Mouse (Mus musculus) frontal cortex, postnatal 25 days (tissue): ENCODE measurements around the gene Ccdc40.

Experiments used
- DNase-seq, 2 experiments: peaks; one replicate each; pipeline ENCODE4 v3.0.0; 2022; ENCODE audit warnings: low spot score in 2 of 2

Ccdc40 gene

DNA sequence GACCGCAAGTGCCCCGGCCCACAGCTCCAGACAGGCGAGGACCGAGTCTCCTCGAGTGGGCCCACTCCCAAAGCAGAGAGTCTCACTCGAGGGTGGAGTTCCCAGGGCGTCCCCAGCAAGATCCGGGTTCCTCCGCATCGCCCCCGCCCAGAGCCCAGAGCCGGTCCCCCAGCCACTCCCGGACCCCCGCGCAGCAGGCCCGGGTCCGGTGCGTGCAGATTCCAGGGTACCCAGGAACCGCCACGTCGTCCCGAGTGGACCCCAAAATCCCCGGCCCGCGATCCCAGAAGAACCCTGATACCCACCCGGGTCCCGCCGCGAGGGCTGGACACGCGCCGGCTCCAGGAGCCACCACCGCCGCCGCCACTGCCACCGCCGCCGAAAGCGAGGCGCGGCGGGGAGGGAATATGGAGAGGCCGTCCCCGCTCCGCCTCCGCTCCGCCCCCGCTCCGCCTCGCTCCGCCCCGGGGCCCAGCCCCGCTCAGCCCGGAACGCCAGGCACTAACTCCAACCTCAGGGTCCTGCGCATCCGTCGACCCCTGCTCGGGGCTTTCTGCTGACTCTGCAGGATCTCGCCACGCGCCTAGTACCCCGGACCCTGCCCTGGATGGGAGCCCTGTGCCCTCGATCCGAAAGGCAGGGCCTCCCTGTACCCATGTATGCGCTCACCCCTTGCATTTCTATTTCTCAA, at the start of gene Ccdc40, which contains the start of gene Tbc1d16:
Gene Ccdc40 (plus strand): TSS at position 482 of the 691 bp plus-strand sequence.
Gene Tbc1d16 (minus strand): TSS at position 409 of the 691 bp plus-strand sequence.
- peak in 1 of 2 experiments; percentile 39 for DNase-seq

DNA sequence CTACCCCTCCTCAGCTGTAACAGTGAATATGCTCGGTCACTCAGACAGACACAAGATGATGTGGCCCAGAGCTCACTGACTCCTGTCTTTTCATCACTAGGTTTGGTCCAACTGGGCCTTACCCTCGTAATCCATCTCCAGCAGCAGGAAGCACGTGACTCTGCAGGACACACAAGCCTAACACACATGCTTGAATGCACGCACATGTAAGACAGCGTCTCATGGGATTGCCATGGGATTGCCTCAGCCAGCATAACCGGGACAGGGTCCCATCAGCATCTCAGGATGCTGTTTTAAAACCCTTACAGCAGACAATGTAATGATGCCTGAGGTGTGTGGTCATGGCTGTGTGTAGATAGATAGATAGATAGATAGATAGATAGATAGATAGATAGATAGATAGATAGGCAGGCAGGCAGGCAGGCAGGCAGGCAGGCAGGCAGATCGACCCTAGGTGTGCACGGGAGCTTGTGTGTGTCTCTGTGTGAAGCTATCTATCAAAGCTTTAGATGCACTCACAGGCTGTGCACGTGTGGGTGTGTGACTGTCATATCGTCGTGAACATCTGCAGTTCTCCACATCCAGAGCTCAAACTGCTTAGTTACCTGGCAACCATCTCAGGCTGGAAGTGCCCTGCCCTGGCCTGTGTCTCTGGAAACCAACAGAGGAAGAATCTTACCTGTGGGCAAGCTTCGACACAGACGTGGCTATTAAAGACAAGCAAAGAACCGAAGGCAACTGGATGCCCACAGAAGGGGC, 47.4 kb upstream of the Ccdc40 start:
- DNase-seq: no peak

DNA sequence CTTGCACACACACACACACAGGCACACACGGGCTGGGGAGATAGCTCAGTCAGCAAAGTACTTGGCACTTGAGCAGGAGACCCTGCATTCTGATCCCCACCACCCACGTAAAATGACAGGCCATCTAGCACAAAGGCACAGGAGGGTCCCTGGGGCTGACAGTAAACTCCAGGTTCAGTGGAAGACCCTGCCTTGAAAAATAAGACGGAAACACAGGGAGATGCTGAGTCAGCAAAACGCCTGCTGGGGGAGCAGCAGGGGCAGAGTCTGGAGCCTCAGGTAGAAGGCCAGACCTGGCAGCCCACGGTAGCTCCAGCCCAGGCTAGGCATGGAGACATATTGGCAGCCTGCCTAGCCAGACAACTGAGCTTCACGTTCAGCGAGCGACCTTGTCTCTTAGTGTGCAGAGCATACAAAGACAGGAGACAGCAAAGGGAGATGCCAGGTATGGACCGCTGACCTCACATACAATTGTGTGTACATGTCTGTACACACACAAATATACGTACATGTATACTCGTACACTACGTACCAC, 46.4 kb upstream of the Ccdc40 start:
- no peak for DNase-seq

DNA sequence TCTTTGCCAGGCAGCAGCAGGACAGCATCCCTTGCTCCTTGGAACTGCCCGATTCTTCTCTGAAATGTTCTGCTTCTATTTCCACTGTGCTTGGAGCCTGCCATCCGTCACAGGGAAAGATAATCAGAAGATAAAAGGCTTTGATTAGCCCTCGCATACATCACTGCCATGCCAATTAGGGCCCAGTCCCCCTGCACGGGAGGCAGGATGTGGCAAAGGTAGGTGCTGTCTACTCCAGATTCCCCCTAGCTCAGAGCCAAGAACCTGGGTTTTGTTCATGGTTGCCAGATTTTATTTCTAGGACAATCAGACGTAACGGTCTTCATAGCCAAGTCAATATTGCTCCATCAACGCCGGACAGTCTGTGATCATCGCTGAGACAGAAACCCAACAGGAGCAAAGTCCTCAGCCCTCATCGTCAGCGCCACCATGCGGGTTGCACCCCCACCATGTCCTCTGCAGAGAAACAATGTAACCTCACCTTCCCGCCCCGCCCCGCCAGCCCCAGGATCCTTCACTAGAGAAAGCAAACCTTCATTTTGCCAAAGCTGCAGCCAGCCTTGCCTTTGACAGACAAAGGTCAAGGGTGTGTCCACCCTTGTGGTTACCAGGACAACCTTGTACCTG, 44.6 kb upstream of the Ccdc40 start:
- no peak for DNase-seq

DNA sequence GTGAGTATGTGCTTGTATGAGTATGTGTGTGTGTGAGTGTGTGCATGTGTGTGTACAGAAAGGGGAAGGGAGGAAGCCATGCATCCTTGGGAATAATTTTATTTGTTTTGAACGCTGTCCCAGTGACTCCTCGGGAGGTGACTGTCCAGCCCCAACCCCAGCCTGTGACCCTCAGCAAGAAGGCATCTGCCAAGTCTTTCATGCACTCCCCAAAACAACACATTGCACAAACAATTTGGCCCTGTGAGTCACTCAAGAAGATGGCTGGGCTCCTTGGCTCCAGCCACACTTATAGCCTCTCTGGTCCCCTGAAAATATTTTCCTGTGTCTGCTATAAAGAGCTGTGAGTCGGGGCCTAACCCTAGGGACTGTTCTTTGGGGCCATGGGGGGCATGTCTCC, 42.0 kb upstream of the Ccdc40 start:
- no peak for DNase-seq

DNA sequence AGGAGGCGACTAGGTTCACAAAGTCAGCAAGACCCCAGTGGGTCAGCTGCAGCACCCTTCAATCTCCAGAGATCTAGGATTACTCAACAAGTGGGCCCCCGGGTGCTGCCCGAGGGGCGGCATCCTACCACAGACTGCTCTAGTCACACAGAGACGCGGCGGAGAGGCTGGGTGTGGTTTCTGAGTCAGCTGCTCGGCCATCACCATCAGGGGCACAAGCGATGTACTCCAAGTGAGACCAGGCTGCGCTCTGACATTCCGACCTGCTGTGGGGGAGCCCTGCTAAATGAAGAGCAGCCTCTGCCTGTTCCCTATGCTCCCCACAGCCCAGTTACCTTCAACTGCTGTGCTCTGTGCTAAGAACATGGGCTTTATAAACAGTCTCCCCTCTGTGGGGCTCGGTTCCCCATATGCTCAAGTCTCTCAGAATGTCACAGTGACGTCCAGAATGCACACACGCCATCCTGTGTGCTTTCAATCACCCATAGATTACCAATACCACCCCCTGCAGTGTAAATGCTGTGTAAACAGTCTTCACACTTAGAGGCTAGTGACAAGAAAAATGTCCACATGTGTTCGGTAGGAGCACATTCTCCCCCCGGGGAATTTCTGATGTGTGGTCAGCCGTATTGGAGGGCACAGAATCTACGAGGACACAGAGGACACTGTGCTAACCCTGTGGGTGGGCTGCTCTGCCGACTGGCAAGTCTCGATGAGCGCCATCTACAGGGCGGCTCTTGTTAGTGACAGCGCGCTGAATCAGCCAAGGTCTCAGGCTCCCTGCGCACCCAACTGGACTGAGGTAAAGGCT, 41.2 kb upstream of the Ccdc40 start:
- DNase-seq: peak; percentile 50

DNA sequence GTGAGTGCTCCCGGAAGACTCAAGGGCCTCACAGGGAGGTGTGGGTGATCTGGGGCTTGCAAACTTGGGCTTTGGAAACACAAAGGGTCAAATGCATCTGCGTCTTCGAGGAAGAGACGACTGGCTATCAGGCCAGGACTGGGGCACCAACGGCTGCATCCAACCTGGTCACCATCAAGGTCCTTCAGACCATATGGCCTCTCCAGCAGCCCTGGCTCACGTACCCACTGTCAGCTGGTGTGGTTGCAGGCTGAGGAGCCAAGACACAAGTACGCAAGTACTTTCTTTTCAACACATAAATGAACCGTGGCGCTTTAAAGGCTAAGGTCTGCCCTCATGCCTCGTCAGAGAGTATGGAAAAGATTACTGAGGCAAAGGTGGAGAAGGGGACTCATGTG, 40.6 kb upstream of the Ccdc40 start:
- no peak for DNase-seq

DNA sequence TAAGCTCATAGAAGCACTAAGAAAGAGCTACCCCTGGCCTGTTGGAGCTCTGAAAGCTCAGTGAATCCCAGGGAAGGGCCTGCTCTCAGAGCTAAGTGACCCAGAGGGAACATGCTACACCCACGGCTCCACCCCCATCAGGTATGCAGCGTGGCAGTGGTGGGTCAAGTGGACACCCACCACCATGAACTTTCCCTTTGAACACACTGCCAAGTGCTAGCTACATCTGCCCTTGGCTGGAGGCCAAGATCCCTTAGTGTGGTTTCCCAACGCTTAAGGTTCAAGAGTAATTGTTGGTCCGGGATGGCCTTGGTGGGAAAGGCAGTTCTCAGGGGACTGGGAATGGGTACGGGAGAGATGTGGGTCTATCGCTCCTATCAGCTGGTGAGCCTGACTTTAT, 40.0 kb upstream of the Ccdc40 start:
- DNase-seq: no peak

DNA sequence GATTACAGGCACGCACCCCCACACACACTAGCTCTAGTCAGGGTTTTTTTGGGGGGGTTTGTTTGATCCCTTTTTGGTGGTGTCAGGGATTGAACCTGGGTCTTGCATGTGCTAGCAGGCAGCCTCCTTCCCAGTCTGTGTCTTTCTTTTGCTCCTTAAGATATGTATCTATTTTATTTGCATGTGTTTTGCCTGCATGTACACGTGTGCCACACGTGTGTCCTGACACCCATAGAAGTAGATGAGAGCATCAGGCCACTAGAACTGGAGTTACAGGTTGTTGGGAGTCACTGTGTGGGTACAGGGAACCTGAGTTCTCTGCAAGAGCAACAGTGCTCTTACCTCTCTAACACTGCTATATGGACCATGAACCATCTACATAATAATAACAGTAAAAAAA, 39.1 kb upstream of the Ccdc40 start:
- no peak for DNase-seq

DNA sequence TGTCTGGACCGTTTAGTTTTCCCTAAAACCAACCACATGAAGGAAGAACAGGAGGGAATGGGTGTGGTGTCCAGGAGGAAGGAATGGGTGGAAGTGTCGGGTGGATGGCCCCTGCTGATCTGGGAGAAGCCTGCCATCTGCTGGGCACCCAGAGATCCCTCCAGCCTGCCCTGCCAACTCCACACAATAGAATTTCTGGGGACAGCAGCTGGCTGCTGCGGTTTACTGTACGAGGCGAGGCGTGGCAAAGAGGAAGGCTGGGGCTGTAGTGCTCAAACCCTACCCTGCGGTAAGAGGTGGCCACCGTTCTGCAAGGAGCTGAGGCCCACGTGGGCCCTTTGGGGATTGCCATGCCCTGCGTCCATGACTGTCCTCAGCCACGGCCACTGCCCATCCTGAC, 37.9 kb upstream of the Ccdc40 start:
- DNase-seq: peak; percentile 37 to 43

DNA sequence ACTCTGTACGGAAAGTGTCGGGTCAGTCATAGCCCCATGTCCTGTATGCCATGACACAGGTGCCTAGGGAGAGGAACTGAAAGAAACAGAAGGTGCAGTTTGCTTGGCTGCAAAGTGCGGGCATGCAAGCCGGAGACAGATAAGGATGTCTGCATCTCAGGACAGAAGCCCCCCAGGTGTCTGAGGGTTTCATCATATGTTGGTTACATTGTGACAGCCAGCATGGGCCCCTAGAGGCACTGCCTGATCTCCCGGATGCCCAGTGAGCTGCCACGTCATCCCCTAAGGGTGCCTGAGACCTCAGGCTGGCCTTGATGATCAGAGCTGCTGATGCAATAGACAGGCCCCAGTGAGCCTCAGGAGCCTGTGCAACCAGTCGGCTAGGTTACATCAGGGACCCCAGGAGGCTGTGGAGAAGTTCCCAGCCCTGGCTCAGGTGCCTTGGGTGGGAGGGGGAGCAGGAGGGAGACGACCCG, 36.7 kb upstream of the Ccdc40 start:
- DNase-seq: no peak

DNA sequence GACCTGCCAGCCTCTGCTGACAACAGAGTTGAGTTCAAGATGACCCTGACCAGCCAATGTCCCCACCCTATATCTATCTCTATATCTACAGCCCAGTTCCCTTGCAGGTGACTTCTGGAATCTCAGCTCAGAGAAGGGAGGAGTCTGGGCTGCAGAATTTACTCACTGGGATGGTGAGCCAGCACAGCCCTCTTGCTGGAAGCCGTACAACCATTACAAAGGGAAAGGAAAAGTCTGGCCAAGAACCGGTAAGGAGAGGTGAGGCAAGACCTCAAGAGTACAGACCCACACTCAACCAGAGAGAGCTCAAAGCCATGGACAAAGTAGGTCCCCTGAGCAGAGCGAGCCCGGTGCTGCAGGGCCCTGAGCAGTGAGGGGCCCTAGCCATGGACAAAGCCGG, 36.2 kb upstream of the Ccdc40 start:
- no peak for DNase-seq

DNA sequence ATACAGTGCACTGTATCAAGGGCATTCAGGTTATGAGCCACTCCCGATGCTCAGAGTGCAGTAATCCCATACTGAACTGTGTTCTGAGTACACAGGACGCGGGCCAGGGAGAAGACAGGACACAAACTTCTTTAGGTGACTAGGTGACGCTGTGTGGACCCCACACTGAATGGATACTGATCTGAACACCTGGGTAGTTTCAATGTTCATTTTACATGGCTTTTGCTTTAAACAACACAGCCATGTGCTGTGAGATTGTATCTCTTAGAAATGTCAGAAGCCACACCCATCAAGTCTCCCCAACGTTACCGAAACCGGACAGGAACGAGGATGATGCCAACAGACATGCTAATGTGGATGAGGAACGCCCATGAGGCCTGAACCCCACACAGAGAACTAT, 35.8 kb upstream of the Ccdc40 start:
- no peak for DNase-seq

DNA sequence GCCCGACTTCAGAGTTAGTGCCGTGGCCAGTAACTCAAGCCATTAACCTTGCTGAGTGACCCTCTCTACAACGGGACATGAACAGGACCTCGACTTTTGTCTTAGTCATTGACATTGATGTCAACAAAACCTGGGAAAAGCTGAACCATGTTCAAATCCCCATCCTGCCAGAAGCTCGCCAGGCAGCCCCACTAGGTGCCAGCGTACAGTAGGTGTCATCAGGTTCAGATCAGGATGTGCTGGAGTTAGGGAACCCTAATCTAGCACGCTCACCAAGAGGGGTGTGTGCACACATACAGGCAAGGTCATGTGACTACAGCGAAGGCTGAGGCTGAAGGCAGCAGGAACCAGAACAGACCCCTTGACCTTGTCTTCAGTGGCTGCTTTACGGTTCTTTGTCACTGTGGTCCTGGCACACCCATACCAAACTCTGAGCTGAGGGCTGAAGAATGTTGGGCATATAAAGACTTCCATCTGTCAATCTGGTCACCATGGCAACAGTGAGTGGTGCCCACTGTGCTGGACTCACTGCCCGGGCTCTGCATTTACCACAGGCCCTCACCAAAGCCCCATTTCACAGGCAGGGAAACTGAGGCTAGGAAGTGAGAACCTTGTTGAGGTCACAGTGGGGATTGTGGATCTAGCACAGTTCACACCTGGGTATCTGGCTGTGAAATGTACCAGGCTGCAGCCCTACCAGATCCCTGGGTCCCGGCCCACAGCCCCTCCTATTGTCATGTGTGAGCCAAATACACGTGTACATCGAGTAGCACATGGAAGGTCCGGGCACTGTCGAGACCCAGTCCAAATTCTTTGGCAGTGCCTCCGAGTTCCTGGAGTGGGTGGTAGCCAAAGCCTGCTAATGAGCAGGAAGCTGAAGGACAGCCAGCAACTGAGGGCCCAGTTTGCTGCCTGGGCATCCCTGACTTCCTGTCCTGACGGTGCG, 30.5 kb upstream of the Ccdc40 start:
- DNase-seq: no peak

DNA sequence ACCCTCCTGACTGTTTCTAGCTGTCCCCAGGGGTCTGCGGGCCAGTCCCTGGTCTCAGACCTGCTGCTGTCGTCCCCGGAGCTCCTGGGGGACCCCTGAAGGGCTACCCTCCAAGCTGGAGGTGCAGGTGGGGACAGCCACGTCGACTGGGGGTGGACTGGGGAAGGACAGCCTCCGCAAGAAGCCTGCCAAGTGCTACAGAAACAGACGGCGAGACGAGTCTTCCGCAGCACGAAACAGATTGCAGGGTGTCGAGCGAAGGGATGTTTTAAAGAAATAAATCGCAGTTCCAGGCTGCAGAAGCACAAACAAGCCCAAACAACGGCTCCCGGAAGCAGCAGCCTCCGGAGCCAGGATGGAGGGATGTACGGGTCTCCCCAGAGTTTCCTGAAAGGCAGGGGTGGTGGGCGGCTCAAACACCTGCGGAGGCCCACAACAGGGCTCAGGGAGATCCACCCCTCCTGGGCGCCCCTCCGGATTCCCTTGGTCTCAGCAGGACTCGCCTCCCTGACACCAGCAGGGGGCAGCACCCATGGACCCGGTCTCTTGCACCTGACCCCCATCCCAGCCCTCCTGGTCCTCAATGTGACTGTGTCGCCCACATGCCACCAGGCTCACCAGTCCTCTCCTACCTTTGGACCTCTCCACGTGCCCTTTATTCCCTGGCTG, 29.7 kb upstream of the Ccdc40 start:
- peak; percentile 44 to 46 for DNase-seq

DNA sequence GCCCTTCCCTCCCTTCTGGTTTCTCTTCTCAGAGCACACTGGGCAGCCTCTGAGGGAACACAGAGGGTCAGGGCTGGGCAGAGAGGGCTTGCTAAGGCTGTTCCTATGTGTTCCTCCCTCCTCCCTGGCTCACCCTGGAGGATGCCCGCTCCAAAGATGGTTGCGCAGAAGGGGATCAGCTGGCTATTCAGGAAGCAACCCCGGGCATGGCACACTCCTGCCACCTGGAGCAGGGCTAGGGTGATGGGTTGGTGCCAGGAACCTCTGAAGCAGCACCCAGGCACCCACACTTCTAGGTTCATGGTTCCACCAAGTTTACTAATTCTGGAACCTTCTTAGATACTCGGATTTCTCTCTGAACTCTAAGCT, 29.2 kb upstream of the Ccdc40 start:
- DNase-seq: no peak

DNA sequence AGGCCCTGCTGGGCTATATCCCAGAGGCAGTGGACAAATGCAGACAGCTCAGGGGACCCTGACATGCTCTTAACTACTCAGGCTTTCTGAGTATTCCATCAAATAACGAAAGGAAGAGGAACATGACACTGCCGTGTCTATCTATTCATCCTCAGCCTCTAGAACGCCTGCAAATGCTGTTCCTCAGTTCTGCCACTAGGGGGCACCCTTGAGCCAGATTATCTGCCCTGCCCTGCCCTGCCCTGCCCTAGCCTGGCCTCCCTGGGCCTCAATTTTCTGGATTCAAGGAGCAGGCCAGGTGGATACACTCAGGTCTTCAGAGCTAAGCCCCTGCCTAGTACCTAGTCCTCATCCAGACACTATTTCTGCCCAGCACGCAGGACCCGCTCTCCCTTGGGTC, 24.9 kb upstream of the Ccdc40 start:
- DNase-seq: no peak

DNA sequence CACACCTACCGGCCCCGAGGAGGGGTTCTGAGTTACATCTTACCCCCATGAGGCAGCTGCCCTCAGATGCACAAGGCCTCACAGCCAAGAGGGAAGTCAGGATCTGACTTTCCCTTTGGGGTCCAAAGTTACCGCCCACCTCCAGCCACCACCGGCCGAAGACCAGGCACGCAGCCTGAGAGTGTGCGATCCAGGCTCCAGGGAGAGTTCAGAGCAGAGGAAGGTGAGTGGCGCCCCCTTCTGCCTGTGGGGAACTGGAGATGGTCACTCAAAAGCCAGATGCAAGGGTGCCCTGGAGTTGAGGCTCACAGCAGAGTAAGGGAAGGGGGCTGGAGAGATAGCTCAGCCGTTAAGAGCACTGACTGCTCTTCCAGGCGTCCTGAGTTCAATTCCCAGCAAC, 22.6 kb upstream of the Ccdc40 start:
- DNase-seq: no peak

DNA sequence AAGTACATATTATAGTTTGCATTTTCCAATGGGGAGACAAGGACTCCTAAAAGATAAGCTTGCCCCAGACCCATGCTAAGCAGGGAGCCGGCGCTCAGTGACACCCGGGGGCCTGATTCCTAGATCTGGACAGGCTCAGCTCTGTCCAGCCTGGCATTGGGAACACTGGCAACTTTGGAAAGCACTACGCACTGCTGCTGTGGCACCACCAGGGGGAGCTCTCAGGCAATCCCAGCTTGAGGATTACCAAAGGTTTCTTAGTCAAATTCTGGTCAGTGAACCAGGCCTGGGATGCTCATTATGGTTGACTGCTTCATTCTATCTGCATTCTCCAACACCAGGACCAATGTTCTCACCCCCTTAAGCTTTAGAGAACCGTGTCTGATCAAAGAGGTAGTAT, 21.8 kb upstream of the Ccdc40 start:
- DNase-seq: peak in 1 of 2 experiments; percentile 56

DNA sequence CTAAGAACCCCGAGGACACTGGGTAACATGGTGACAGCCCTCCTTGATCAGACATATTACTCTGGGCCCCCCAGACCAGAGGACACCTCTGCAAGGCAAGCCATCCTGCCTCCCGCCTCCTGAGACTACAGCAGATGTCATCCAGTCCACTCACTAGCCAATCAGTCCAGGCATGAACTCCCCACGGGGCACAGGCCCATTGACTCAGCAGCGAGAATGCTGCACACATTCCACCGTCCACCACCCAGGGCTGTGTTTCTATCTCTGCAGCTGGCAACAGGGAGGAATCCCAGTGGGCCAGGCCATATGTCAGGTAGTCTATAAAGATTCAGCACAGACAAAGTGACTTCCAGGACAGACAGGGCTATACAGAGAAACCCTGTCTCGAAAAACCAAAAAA, 20.4 kb upstream of the Ccdc40 start:
- no peak for DNase-seq
